Mouse (Mus musculus) v-Abl transformed pro-B cells (cell line): ENCODE measurements around the gene Lrch3.

ENCODE experiments used
- in situ Hi-C, 2 experiments: fragments of 400-800 bp; cut with MboI; formaldehyde crosslinking; loops; one replicate each; pipeline ENCODE4 v1.15.1; 2025; ENCODE audit not compliant: unreplicated experiment in 2 of 2

Lrch3 gene

DNA sequence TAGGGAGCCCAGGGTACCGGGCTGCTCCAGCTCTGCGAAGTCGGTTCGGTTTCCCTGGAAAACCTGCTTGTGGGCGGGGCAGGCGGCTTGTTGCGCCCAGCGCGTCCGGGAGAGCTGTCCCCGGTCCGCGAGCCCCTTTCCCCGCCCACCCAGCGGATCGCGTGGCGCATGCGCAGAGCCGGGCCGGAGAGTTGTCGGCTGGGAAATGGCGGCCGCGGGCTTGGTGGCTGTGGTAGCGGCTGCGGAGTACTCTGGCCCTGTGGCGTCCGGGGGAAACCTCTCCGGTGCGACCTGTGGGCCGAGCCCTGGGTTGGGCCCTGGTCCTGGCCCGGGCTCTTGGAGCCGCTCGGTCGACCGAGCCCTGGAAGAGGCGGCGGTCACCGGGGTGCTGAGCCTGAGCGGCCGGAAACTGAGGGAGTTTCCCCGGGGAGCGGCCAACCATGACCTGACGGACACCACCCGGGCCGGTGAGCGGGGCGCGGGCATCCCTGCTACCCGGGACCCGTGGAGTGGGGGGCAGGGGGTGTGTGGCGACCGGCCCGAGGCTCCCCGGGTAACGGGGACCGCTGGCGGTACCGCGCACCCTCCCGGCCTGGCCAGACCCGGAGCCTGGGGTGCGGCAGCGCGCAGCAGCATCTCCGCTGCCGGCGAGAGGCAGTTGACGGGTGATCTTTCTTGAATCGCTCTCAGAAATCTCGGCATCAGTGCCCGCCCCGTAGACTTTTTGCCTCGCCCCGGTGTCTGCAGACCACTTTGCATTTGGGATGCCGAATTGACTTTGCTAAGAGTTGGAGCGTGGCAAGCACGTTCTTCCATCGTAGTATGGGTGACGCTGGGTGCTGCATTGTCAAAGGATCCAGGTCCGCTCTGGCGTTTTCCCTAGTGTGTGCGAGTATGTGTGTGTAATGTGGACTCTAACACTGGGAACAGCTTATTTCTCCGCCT lies at the start of gene Lrch3:
Gene Lrch3 (plus strand): TSS at position 164 of the 945 bp plus-strand sequence.
- in situ Hi-C loops, result no loop called here

DNA sequence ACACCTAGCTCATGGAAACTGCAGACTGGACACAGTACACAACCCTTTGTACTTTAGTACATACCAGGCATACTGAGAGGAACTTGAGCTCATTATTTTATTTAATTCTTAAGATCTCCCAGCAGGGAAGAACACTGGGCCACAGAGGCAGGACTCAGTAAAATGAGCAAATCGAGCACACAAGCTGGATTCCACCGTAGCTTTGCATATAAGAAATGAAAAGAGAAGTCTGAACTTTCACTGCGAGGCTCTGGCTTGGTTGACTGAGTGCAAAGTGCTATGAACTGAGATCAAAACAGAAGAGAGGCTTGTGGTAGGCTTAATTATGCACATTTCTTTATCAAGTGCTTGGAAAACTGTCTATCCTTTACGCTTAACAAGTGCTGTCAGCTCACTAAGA lies 48.5 kb upstream of the Lrch3 start:
- in situ Hi-C loops, result no loop called here

DNA sequence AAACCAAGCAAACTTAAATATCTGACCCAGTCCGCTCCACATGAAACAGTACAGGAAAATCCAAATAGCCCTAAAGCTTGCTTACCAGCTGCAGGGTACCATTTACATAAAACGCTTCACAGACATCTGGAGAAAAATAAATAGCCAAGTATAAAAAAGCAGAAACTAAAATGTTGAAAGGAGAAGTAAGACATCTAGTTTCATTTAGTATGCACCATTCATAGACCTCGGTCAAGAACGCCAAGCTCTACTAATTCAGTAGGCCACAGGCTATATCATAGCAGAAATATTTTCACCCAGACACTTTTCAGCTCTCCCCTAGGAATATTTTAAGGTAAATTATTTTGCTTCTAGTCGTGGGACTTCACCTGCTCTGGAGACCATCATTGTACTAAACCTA lies 47.2 kb upstream of the Lrch3 start:
- in situ Hi-C loops, result no loop called here

DNA sequence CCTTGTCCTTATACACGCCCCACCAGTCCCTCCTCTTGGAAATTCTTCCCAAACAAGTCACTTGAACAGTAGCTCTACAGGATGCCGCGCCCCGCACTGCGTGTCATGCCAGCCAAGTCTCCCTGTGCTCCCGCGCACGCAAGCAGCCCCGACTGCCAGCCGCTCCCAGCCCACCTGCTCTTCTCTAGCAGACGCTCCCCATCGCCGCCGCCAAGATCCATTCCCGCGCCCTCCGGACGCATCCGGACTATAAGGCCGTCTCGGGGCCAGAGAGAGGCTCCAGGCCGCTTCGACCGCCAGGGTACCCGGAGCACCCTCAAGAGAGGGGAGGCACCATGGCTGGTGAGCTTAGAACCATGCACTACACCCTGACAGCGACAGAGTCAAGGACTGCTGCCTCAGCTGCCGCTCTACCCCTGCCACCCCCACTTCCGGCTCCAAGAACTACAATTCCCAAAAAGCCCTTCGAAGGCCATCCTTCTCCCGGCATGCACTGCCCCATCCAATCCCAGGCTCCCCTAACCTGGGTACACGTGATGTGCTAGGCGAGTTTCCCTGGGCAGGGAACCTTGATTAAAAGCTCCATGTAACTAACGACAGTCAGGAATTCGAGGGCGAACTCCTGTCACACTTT lies 45.9 kb upstream of the Lrch3 start:
- in situ Hi-C loops, result no loop called here

DNA sequence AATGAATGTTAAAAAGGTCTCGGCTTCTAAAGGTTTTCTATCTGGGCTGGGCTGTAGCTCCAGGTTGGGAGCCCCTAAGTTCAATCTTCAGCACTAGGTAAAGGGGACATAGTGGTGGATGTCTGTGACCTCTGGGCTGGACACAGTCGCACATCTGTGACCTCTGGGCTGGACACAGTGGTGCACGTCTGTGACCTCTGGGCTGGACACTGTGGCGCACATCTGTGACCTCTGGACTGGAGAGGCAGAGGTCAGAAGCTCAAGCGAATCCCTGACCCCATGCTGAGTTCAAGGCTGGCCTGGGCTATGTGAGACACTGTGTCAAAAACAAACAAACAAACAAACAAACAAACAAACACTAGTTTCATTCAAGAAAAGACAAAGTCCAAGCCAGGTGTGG lies 43.7 kb upstream of the Lrch3 start:
- in situ Hi-C loops, result loop anchor here in 1 of 2 experiments (10.0 kb wide), 1 partner anchor 515 kb away; the partner anchor contains the start of gene Zfp148

DNA sequence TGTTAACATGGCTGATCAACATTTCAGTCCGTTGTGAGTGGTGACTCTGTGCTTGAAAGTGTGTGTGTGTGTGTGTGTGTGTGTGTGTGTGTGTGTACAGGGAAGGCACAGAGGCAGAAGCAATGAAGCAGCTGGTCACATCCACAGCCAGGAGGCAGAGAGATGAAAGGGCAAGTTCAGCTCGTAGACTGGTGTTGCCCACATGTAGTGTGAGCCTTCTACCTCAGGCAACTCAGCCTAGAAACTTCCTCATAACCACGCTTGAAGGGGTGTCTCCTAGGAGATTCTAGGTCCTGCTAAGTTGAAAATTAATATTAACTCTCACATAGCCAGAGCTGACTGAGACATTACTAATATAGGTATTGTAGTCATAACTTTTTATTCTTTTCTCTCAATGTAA lies 40.5 kb upstream of the Lrch3 start:
- in situ Hi-C loops, result loop anchor here in 1 of 2 experiments (10.0 kb wide), 1 partner anchor 511 kb away; the partner anchor contains the start of gene Zfp148

DNA sequence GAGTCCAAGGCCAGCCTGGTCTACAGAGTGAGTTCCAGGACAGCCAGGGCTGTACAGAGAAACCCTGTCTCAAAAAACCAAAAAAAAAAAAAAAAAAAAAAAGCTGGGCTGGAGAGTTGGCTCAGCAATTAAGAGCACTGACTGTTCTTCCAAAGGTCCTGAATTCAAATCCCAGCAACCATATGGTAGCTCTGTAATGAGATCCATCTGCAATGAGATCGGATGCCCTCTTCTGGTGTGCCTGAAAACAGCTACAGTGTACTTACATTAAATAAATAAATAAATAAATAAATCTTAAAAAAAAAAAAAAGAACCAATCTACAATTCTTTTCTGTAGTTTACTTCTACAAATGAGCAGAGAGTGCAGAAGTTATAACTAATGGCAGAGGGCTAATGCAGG lies 38.6 kb upstream of the Lrch3 start:
- in situ Hi-C loops, result loop anchor here in 1 of 2 experiments (10.0 kb wide), 1 partner anchor 510 kb away; the partner anchor contains the start of gene Zfp148

DNA sequence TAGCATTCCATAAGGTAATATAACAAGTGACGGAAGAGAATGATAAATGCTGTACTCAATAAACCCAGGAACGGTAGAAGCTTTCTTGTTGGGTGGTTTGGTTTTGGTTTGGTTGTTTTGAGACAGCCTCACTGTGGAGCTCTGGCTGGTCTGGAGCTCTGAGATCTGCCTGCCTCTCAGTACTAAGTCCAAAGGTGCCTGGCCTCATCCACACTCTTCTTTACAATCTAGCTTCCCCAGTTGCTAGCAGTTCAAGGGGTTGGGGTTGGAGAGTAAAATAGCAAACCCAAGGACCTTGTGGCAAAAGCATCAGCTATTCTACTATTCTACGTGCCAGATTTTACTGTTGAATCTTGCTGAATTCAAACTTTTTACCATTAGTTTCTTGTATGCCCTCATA lies 38.1 kb upstream of the Lrch3 start:
- in situ Hi-C loops, result loop anchor here in 1 of 2 experiments (10.0 kb wide), 1 partner anchor 509 kb away; the partner anchor contains the start of gene Zfp148

DNA sequence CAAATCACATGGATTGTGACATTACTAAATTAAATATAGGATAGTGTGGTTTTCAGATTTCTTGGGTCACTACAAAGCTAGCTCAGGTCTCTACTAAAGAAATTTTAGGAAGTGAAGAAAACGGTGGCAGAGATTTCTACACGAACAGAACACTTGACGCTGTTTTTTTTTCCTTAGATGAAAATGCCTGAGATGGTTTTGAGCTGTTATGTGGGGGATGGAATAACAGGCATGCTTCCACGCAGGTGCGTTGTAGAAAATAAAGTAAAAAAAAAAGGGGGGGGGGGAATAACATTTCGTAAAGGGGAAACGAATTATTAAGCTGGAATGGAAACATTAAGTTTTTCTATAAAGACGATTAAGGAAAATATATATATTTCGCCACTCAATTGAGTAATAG lies 37.1 kb upstream of the Lrch3 start:
- in situ Hi-C loops, result loop anchor here in 1 of 2 experiments (10.0 kb wide), 1 partner anchor 508 kb away; the partner anchor contains the start of gene Zfp148

DNA sequence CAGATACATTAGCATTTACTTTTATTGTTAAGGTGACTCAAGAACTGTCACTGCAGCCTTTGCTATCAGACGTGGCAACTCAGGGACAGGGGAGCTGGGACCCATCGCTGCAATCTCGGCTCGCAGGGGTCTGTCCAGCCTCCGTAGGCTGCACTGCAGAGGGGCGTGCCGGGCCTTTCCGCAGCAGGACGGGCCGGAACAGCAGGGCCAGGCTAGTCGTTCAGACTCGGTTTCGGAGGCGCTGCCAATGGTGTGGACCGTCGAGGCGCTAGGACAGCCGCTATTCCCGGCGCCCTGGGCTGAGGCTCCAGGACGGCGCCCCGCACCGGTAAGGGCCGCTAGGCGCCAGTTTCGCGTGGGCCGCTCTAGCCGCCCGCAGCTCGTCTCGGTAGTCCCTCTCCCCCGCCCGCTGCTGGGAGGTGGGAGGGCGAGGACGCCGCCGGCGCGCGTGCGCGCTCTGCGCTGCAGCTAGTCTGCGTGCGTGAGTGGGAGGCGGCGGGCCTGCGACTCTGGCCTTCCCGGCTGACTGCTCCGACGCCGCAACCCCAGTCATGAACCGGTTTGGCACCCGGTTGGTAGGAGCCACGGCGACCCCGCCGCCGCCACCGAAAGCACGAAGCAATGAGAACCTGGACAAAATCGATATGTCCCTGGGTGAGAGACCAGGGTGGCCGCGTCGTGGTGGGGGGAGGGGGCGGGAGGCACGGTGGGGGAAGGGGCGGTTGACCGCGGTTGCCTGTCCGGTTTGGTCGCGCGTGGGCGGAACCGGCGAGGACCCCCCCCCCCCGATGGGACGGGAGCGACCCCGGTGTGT lies 36.4 kb upstream of the Lrch3 start, which contains the start of the genes Fyttd1 and Rubcn:
Gene Fyttd1 (plus strand): TSS at position 158 of the 814 bp plus-strand sequence.
Gene Rubcn (minus strand): TSS at position 424 of the 814 bp plus-strand sequence.
- in situ Hi-C loops, result loop anchor here in 1 of 2 experiments (10.0 kb wide), 1 partner anchor 507 kb away; the partner anchor contains the start of gene Zfp148

DNA sequence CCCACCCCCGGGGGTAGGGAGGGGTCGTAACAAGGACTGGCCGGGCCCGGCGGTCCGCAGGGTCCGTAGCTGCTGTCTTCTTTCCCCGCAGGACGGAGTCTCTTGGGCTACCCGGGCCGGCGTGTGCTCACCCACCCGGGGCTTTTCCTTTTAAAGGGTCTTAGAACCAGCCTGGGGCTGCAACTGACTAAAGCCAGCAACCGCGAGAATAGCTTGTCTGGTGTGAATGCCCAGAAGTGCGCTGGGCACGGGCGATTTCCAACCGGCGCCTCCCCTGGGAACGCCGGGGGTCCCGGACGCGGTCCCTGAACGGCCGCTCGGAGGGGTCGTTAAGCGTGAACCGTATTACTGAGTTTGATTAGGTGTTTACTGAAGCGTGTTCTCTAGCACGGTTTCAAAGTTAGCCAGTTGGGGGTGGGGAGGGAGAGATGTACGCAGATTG lies 35.7 kb upstream of the Lrch3 start:
- in situ Hi-C loops, result loop anchor here in 1 of 2 experiments (10.0 kb wide), 1 partner anchor 507 kb away; the partner anchor contains the start of gene Zfp148

DNA sequence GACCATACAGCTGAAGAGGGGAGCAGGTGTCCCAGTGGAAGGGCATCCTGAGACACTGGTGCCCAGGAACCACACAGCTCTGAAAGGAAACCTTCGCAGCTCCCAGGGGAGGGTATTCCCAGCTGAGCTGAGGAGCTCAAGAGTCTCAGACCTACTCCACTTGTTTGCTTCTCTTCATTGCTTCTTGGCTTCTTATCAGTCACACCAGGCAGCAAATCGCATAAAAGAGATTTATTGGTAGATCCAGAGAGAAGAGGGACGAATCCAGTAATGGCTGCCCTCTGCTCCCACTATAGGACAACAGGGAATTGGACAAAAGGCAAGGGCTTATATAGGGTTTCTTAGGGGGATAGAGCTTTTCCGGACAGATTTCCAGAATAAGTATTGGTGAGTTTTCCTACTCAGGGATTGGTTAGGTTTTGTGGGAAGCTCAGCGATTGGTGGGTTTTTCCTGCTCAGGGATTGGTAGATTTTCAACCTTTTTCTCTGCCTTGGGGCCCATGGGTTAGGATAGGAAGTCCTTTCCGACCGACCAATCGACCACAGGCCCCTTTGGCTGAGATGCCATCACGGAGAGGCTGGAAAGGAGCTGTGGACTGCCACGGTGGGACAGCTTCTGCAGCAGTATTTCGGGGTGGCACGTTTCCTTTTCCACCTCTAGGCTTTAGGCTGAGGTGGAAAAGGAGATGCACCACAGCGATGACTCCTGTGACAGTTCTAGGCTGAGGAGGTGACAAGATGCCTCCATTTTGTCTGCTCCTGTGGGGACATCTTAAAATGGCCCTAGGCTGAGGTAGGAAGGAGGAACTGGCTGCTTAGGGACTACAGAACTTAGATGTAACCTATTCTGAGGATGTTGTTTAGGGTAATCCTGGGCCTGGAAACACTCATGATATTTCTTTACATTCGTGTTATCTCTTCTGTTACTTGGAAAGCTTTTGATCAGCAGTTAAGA lies 34.7 kb upstream of the Lrch3 start:
- in situ Hi-C loops, result loop anchor here in 1 of 2 experiments (10.0 kb wide), 1 partner anchor 506 kb away; the partner anchor contains the start of gene Zfp148

DNA sequence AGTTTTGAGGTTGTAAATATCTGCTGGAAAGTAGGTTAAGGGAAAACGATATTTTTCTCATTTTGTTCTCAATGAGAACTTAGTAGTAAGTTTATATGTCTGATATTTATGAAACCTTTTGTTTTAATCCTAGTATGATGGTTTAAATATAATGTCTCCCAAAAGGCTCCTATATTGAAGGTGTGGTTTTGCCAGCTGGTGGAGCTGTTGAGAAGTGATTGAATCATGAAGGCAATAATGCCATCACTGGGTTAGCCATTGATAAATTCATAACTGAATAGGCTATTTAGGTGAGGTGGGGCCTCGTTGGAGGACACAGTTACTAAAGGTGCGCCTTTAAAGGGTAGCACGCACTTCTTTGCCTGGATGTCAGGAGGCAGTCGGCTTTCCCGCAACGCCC lies 32.4 kb upstream of the Lrch3 start:
- in situ Hi-C loops, result no loop called here

DNA sequence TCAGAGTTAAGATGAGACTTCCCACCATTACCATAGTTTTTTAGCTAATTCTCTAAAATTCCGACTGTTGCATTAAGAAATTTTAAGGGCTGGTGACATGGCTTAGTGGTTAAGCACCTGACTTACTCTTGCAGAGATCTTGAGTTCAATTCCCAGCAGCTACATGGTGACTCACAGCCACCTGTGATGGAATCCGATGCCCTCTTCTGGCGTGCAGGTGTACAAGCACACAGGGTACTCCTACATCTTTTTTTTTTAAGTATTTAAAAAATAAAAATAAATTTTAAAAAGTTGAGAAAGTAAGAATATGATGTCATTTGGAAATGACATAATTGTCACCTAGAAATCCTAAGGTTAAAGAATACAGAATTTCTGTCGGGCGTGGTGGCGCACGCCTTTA lies 25.9 kb upstream of the Lrch3 start:
- in situ Hi-C loops, result no loop called here

DNA sequence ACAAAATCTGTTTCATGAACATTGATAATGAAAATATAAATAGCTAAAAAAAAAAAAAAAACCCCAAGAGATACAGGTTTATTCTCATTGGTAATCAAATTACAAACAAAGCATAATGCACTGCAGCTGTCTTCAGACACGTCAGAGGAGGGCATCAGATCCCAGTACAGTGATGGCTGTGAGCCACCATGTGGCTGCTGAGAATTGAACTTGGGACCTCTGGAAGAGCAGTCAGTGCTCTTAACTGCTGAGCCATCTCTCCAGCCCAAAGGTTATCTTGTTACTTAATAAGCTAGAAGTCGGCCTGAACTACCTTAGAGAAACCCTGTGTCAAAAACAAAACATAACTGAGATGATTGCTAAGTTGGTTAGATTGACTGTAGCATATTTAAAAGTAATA lies 24.0 kb upstream of the Lrch3 start:
- in situ Hi-C loops, result no loop called here

DNA sequence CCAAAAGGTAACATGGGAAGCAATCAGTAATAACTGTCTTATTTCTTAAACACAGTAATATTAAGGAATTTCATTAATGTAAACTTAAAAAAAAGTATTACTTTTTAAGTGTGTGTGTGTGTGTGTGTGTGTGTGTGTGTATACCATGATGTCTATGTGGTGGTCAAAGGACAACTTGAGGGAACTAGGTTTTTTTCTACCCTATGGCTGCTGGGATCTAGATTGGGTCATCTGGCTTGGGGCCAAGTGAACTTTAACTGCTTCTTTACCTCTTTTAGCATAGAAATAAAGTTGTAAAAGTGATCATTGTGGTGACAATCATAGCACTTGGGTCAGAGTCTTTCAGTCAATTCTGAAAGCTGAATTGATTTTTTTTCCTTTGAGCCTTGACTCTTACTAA lies 17.8 kb upstream of the Lrch3 start:
- in situ Hi-C loops, result no loop called here

DNA sequence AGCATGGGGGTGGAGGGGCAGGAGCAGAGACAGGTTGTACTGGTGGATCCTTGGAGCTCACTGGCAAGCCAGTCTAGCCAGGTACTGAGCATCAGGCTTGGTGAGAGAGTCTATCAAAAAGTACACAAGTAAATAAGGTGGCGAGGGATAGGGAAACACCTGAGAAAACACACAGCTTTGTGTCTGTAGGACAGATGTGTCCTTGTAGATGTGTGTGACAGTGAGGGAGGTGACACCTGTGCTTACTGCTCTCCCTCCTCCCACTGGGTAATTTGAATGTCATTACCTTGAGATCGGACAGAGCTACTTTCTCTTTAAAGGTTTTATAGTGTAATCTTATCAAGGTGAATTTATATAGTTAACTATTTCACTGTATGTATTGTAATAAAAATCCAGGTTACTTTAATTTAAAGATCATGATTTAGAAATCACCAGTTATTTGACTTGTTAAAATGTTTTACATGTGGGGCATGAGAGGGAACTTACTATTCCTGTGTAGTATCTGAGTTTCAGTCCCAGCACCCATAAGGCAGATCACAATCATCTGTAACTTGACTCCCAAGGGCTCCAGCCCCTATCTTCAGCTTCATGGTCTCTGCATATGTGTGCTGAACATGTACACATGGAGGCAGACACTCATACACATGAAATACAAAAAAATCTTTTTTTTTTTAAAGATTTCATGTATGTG lies 12.4 kb upstream of the Lrch3 start:
- in situ Hi-C loops, result loop anchor here in 1 of 2 experiments (5.0 kb wide), 1 partner anchor 256 kb away; no protein-coding TSS in a partner anchor

DNA sequence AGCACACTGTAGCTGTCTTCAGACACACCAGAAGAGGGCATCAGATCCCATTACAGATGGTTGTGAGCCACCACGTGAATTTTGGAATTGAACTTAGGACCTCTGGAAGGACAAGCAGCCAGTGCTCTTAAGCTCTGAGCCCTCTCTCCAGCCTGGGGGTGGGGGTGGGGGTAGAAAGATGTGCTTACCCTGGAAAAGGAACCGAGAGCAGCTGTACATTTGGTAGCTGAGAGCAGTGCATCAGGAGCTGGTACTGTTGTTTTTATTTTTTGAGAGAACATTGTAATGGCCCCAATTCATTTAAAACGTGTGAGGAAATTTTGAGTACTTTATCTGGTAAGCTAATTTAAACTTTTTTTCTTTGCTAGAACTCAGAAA lies 11.9 kb upstream of the Lrch3 start:
- in situ Hi-C loops, result loop anchor here in 1 of 2 experiments (5.0 kb wide), 1 partner anchor 255 kb away; no protein-coding TSS in a partner anchor
